Mouse (Mus musculus) left cerebral cortex, adult 8-10 months (tissue): ENCODE measurements around the gene Ppdpf. TPM values are rescaled to one million over a fixed set of nuclear protein-coding genes. Genes with fewer than 3 reads are reported as not detected.

Source experiments
- DNase-seq, 2 experiments: peaks; one replicate each; pipeline ENCODE4 v3.0.0; 2022; ENCODE audit warnings: low spot score in 2 of 2
- total RNA-seq, 4 experiments: library from RNA; stranded (reverse); gene quantifications; 2 replicates each; pipeline ENCODE4 v1.2.4; 2022

Ppdpf gene
- total RNA-seq, 4 experiments from 2014 or later = 73.1 to 84.3 (median 75.9) TPM

- DNase-seq = no peak
These were observed 31.9 kb downstream of the Ppdpf start for GRCm38 (mm10) chr2:181218881-181219485.

- DNase-seq = peak; percentile 13 to 39
These were observed 32.6 kb downstream of the Ppdpf start, which contains the start of gene Fndc11 for GRCm38 (mm10) chr2:181219538-181220216. Gene Fndc11, plus strand, starts transcription at chr2:181220013.

- DNase-seq = no peak
These were observed 33.3 kb downstream of the Ppdpf start for GRCm38 (mm10) chr2:181220361-181220760.

- no peak for DNase-seq
These were observed 37.9 kb downstream of the Ppdpf start for GRCm38 (mm10) chr2:181224994-181225393.

- DNase-seq = no peak
These were observed 40.1 kb downstream of the Ppdpf start for GRCm38 (mm10) chr2:181227122-181227521.

- DNase-seq = no peak
These were observed 41.3 kb downstream of the Ppdpf start for GRCm38 (mm10) chr2:181228335-181228734.

- no peak for DNase-seq
These were observed 44.1 kb downstream of the Ppdpf start for GRCm38 (mm10) chr2:181231171-181231570.

- DNase-seq = no peak
These were observed 46.4 kb downstream of the Ppdpf start for GRCm38 (mm10) chr2:181233443-181233842.

- DNase-seq = no peak
These were observed 47.6 kb downstream of the Ppdpf start for GRCm38 (mm10) chr2:181234680-181235079.

GRCm38 (mm10) chr2:181235681-181236566 lies 48.9 kb downstream of the Ppdpf start:
- DNase-seq = no peak

- DNase-seq = no peak
These were observed 50.4 kb downstream of the Ppdpf start for GRCm38 (mm10) chr2:181237251-181238014.

- no peak for DNase-seq
These were observed 51.1 kb downstream of the Ppdpf start for GRCm38 (mm10) chr2:181238091-181238610.

Other genes with a start within 250 kb of the Ppdpf start
- gene Nkain4, start 232.5 kb upstream of the Ppdpf start, total RNA-seq = 10 to 100 TPM; 43.8 to 48.3 (median 46.8) TPM
- 100 to 1,000 TPM; 137 to 153 (median 140) TPM for gene Arfgap1, start 220.0 kb upstream of the Ppdpf start, total RNA-seq
- gene Col20a1, start 200.7 kb upstream of the Ppdpf start, total RNA-seq = 1 to 10 TPM; 1.1 to 3.2 (median 1.2) TPM
- 10 to 100 TPM; 37.9 to 43.7 (median 41.7) TPM for gene Chrna4, start 143.7 kb upstream of the Ppdpf start, total RNA-seq
- 100 to 1,000 TPM; 231 to 254 (median 236) TPM for gene Kcnq2, start 51.9 kb upstream of the Ppdpf start, total RNA-seq
- gene Eef1a2, start 30.2 kb upstream of the Ppdpf start, total RNA-seq = 1,000 to 10,000 TPM; 1,221 to 1,269 (median 1,259) TPM
- not detected for gene Ptk6, start 15.5 kb downstream of the Ppdpf start, total RNA-seq
- gene Srms, start 25.9 kb downstream of the Ppdpf start, total RNA-seq = under 1 TPM in 3 of 4 experiments, not detected in 1; 0.16 to 0.40 (median 0.33) TPM
- not detected for gene Fndc11, start 32.8 kb downstream of the Ppdpf start, total RNA-seq
- 1 to 10 TPM; 2.3 to 3.5 (median 2.5) TPM for gene Helz2, start 54.8 kb downstream of the Ppdpf start, total RNA-seq
- gene Gmeb2, start 100.8 kb downstream of the Ppdpf start, total RNA-seq = 10 to 100 TPM; 20.0 to 24.2 (median 21.6) TPM
- gene Stmn3, start 127.3 kb downstream of the Ppdpf start, total RNA-seq = 100 to 1,000 TPM; 608 to 681 (median 642) TPM
- 10 to 100 TPM; 28.9 to 35.7 (median 29.6) TPM for gene Rtel1, start 132.5 kb downstream of the Ppdpf start, total RNA-seq
- gene Zgpat, start 177.7 kb downstream of the Ppdpf start, total RNA-seq = 10 to 100 TPM; 52.9 to 68.4 (median 59.9) TPM
- 10 to 100 TPM; 41.8 to 44.4 (median 43.9) TPM for gene Arfrp1, start 178.2 kb downstream of the Ppdpf start, total RNA-seq
- 10 to 100 TPM; 33.0 to 37.9 (median 34.9) TPM for gene Lime1, start 192.8 kb downstream of the Ppdpf start, total RNA-seq